Mouse (Mus musculus): Measurements from ENCODE around the gene Aco2.

DNA sequence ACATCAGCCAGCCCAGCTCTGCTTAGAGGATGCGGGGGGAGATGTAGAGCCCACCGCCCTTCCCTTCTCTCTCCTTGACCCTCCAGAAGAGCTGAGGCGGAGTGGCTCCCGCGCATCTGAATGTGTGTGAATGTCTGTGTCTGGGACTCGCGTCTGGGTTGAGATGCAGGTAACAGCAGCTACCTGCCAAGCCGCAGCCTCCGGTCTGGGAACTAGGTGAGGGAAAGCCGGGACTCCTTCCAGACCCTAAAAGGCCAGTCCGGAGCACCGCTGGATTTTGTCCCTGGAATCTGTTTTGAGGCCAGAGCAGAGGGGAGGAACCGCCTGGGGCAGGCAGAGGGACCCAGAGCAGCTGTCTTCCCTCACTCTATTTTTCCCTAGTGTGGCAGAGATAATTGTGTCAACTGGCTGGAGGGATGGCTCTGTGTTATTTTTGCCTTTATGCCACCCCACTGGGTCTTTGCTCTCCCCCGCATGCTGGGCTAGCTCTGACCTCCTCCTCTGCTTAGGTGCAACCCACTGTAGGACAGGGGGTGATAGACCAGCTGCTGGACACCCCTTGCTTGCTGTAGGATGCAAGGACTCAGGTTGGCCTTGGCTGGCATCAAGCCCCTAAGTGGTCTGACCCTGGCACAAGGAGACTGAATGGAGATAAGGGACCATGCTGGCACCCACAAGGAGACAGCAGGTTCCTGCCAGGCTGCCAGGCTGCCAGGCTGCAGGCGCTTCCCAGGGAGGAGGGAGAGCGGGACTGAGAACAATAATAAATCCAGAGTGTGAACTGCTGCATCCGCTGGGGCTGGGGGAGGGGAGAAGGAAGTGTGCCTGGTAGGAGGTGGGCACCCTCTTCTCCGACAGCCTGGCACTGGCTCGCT, 65.2 kb downstream of the Aco2 start:
- TF ChIP-seq CTCF (IDR thresholded peaks at IDR 0.05; ENCODE audit: low read depth), result no peak
- TF ChIP-seq EP300 (IDR thresholded peaks at IDR 0.05; ENCODE audit: low read depth), result no peak

Data from liver, postnatal 0 days (tissue).